Mouse (Mus musculus): ENCODE results near the gene Rhobtb1.

Rhobtb1 gene

GRCm38 (mm10) chr10:69323986-69324385, 172.8 kb downstream of the Rhobtb1 start:
- no peak for DNase-seq (ENCODE audit: low spot score in 2 of 2)

DNA sequence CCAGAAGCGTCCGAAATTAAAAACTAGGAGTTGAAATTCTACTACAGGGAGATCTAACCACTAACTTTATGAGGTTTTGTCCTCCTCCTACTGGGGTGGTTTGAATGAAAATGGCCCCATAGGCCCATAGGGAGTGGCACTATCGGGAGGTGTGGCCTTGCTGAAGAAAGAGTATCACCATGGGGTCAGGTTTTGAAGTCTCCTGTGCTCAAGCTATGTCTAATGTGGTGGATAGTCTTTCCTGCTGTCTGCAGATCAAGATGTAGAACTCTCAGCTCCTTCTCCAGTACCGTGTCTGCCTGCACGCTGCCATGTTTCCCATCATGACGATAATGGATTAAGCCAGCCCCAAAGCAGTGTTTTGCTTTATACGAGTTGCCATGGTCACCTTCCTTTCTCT, 173.6 kb downstream of the Rhobtb1 start:
- no peak for DNase-seq (ENCODE audit: low spot score in 2 of 2)

GRCm38 (mm10) chr10:69326433-69326832, 175.2 kb downstream of the Rhobtb1 start:
- peak in 1 of 2 experiments; percentile 38 for DNase-seq (ENCODE audit: low spot score in 2 of 2)

GRCm38 (mm10) chr10:69327362-69327761, 176.1 kb downstream of the Rhobtb1 start:
- no peak for DNase-seq (ENCODE audit: low spot score in 2 of 2)

- no peak for DNase-seq (ENCODE audit: low spot score in 2 of 2)
Observed at GRCm38 (mm10) chr10:69328029-69328655, 176.9 kb downstream of the Rhobtb1 start.

- DNase-seq (ENCODE audit: low spot score in 2 of 2) = no peak
Observed at GRCm38 (mm10) chr10:69328656-69329046, 177.4 kb downstream of the Rhobtb1 start.

DNA sequence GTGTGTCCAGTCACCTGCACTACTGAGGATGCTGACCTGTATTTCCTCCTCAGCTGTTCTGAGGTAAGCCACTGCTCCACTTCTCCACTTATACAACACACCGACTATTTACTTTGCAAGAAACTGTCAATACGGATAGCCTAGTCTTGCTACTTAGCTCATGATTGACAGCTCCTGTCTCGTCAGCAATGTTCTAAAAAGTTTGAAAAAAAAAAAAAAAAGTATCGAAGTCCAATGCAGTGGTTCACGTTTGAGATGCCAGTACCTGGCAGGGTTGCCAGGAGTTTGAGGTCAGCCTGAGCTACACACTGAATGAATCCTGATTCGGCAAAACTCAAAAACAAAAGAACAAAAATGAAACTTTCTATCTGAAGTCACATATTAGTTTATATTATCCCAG, 180.0 kb downstream of the Rhobtb1 start:
- no peak for DNase-seq (ENCODE audit: low spot score in 2 of 2)

DNA sequence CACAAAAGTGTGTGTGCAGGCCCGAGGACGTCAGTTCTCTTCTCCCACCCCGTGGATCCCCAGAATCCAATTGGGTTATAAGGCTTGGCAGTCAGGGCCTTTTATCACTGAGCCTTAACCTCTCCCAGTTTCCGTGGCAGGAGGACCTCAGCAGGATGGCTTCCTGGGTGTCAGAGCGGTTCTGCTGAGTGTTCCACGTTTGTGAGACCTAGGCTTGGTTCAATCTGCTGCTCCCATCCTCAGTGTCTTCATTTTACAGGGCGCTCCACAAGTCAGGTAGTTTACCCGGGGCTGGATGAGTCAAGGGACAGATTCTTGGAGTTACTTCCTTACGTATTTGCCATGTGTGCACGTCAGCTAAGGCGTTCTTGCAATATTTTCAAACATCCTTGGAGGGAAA, 182.0 kb downstream of the Rhobtb1 start:
- DNase-seq (ENCODE audit: low spot score in 2 of 2) = no peak

DNA sequence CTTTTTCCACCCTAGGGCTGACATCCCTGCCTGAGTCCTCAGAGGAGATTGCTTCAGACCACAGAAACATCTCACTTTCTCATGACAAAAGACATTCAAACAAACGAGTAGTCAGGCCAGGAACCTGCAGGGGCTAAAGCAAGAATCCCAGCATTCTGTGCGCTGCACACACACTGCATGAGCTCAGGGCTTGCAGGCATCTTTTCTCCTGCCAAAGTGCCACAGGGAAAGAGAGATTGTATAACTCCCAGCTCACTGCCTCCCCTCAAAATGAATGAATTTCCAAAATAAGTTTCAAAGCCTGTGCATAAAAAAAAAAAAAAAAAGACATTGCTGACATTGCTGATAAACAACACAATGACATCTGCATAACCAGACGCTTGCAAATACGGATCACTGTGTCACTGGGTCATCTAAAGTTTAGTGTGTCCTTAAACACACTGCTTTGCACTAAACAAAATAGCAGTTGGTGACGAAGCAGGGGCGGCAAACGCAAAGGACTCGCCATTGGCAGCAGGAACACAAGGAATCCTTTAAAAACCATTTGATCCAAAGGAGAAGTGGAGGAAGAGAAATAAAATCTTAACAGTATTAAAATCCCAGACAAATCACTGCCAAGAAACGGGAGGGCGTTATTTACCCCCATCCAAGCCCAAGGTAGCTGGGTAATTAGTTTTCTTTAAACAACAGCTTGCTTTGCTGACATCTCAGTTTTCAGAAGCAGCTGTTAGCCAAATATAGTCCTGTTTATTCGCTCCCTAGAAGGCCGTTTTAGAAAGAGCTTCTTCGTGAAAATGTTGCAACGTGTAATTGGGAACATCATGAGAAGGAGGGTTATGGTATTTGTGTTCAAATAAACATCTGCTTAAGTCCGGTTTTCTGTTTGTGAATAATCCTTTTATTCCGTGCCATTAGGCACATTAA, 183.3 kb downstream of the Rhobtb1 start:
- no peak for DNase-seq (ENCODE audit: low spot score in 2 of 2)

DNA sequence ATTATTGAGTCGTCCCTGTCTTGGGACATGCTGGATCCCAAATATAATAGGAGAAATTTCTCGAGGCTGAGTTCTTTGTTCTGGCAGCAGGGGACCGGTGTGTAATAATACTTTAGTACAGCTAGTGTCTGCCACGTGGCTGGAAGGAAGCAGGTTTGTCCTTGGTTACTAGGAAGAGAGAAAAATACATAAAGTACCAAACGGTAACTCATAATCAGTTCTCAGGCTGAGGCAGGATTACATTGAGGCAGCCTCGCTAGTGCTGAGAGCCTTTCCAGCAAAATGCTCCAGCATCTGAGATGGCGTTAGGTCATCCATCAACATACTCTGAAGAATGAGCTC, 183.9 kb downstream of the Rhobtb1 start:
- no peak for DNase-seq (ENCODE audit: low spot score in 2 of 2)

- DNase-seq (ENCODE audit: low spot score in 2 of 2) = no peak
Observed at GRCm38 (mm10) chr10:69335611-69336010, 184.4 kb downstream of the Rhobtb1 start.

- DNase-seq (ENCODE audit: low spot score in 2 of 2) = no peak
Observed at GRCm38 (mm10) chr10:69336219-69336618, 185.0 kb downstream of the Rhobtb1 start.

GRCm38 (mm10) chr10:69340001-69340400, 188.8 kb downstream of the Rhobtb1 start:
- DNase-seq (ENCODE audit: low spot score in 2 of 2) = no peak

Measured in frontal cortex, postnatal 10 days (tissue).